Mouse (Mus musculus) monocyte, adult 59 days (primary cell): ENCODE results near the gene Car1. TPM values are rescaled to one million over a fixed set of nuclear protein-coding genes. Genes with fewer than 3 reads are reported as not detected.

Experiments used
- total RNA-seq, 2 experiments: library from RNA; stranded (reverse); gene quantifications; one replicate each; pipeline ENCODE4 v1.2.4; 2023

The Car1 gene
- not detected for total RNA-seq

DNA sequence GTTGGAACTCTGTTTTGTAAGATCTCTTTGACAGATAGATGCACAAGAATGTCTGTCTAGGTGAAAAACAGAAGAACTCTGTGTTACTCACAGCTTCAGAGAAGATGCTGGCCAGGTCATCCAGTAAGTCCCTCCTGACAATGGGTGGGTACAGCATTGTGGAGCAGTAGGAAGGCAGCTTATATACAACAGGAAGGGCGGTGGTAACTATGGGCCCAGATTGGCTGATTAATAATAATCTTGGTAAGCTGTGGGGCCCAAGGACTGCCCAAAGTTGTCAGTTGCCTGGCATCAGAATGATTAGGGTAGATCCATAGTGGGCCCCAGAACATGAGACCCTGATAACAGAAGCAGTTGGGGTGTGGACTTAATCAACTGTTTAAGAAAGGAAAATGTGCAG, at the start of gene Car1:
Car1 (minus strand) TSS at position 158 of the 400 bp plus-strand sequence.

Other genes with a start within 250 kb of the Car1 start
- 10 to 100 TPM; 85.5 to 94.2 TPM for gene 1810022K09Rik, start 197.1 kb downstream of the Car1 start, total RNA-seq
- gene Car13, start 166.6 kb downstream of the Car1 start, total RNA-seq: 1 to 10 TPM; 2.0 to 2.3 TPM
- not detected for gene Car3, start 55.1 kb upstream of the Car1 start, total RNA-seq
- gene Car2, start 77.9 kb upstream of the Car1 start, total RNA-seq: 1 to 10 TPM; 1.8 to 2.0 TPM